ENCODE assay signal across 16 mouse cellular contexts in genomic region chr4:126360069-126360468, GRCm38 (mm10). TPM values are rescaled to one million over a fixed set of nuclear protein-coding genes. Genes with fewer than 3 reads are reported as not detected.
"Had no signal": no experiment of that assay in that cellular context is flagged by ENCODE, and none has a peak within 500 bp of the region (broad histone marks: within the 10 kb centered on the region; RNA-seq: fewer than 3 reads in every experiment).

No protein-coding gene starts in this region.

- DNase-seq: retina, postnatal 1 day; right cerebral cortex, adult 18-20 months; right cerebral cortex, postnatal 14 days; right cerebral cortex, postnatal 25 days; right cerebral cortex, postnatal 4 days; spleen, adult 18-20 months; thymus, adult 18-20 months; thymus, adult 2 months; thymus, postnatal 14 days; thymus, postnatal 25 days; thymus, postnatal 36 days; thymus, postnatal 4 days had no signal

- H3K27me3 ChIP-seq: neural tube, embryonic 13.5 days; neural tube, embryonic 15.5 days; stomach, embryonic 15.5 days had no signal

- H3K4me3 ChIP-seq: neural tube, embryonic 13.5 days; neural tube, embryonic 15.5 days; stomach, embryonic 15.5 days had no signal

- H3K27ac ChIP-seq: neural tube, embryonic 13.5 days; neural tube, embryonic 15.5 days; stomach, embryonic 15.5 days had no signal

- H3K4me2 ChIP-seq: neural tube, embryonic 13.5 days; neural tube, embryonic 15.5 days; stomach, embryonic 15.5 days had no signal

- H3K4me1 ChIP-seq: neural tube, embryonic 13.5 days; neural tube, embryonic 15.5 days; stomach, embryonic 15.5 days had no signal

- H3K9me3 ChIP-seq: neural tube, embryonic 13.5 days; neural tube, embryonic 15.5 days; stomach, embryonic 15.5 days had no signal

- H3K9ac ChIP-seq: neural tube, embryonic 13.5 days; neural tube, embryonic 15.5 days; stomach, embryonic 15.5 days had no signal

RNA-seq across cellular contexts. Expression of gene Tekt2, which starts 34.6 kb away (rescaled TPM):
- total RNA-seq: neutrophil, adult 5-6 weeks had no signal
